Mouse (Mus musculus) embryo, embryonic 11 days (tissue): ENCODE data around the gene Tspo2.
A peak's percentile ranks its signal among the peaks of the same experiment; 100 is the strongest.
"Not testable (repeated sequence)": the region's sequence is repeated elsewhere in the genome, so short reads cannot be mapped to it uniquely, and the experiment has no call there.

Experiments
- DNase-seq: peaks from one replicate; pipeline ENCODE4 v3.0.0-alpha.2; 2015

The Tspo2 gene

DNA sequence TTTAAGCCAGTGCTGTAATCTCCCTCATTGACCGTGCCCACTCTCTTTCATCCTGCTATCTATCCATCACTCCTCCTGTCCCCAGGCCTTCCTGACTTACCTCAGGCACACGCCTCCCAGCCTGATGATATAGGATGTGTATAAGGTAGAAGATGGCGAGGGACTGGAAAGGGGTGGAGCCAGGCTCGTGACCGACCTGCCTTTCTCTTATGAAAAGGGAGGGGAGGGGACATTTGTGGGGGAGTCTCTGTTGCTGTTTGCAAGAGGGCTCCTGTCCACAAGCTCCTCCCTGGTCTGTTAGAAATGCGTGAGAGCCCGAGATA is at the start of gene Tspo2:
Tspo2 (minus strand) TSS at position 170 of the 323 bp plus-strand sequence.
- no peak for DNase-seq

DNA sequence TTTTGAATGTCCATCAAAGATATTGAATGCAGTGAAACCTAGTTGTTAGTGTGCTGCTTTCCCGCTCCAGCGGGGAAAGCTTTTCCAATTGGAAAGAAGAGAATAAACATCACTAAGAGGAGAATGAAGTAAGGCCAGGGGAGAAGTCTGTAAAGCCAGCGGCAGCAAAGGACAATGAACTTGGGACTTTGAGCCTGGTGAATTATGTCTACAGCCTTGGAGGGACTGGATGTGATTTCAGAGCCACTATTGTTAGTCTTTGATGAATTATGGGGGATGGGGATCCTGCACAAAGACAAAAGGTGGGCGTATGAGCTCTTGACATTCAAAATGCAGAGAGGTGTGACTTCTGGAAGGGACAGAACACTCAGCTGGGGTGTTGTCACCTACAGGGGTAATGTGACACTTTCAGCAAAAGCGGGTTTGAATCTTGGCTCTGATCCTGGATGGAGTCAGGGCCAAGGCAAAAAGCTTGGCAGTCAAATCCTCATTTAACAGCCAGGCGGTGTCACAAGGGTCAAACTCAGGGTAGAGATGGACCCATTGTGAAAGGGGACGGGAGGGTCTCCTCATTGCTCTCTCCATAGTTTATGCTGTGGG is 49.6 kb upstream of the Tspo2 start:
- no peak for DNase-seq

DNA sequence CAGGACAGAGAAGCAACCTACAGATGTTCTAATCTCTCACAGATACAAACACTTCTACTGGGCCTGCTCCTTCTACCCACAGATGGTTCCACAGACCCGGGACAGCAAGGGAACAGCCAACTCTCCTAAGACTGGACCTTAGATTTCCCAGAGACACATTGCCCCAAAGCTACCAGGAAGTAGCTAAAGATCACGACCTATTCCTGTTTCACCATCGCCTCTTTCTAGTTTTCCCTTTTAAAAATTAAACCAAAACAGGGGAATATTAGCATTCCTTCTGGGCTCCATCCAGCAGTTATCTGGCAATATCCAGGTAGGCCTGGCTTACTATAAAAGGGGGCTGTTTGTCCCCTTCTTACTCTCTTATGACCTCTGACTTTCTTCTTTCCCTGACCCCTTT is 46.7 kb upstream of the Tspo2 start:
- no peak for DNase-seq

DNA sequence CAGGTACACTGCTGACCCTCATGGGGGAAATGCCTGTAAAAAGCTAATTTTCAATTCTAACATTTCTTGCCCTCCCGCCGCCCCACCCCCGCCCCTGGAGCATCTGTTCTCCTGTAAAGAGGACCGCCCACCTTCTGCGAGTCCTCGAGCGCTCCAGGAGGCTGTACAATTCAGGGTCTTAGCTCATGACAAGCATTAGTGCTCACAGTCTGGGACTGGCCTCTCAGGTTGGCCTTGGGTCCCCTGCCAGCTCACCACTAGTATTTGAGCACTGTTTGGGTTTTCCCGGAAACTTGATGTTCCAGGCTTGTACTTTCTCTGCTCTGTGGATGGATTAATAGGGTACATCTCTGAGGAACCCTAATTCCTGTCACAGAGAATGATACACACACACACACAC is 42.7 kb upstream of the Tspo2 start:
- DNase-seq, result no peak

DNA sequence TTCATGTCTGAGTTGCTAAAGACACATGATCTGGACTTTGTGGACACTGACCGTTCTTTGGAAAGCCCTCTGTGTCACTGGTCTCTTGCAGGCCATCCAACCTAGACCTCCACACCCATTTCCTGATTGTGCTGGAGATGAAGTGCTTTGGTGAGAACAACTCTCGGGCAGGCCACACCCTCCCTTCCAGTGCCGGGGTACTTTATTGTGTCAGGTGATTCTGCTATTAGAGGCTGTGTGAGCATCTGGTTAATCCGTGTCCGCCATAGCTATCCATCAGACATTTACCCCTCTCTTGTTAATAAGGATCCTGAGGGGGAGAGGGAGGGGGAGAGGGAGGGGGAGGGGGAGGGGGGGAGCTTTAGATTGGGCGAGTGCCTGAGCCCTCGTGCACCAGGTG is 42.3 kb upstream of the Tspo2 start:
- DNase-seq, result no peak

DNA sequence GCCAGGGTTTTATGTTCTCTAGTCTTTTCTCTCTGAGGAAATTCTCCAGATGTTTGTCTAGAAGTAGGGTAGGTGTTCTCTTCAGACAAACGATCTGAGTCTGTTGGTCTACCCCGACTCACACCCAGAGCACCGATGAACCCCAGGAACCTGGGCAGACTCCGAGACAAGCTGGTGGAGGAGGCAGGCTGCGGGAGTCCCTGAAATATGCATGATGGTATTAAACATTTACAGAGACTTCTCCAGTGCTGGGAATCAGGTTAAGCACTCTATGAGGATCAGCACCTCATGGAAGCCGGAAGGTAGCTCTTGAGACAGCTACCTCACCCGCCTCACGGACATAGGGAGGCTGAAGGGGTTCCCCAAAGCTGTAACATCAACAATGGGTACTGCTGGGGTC is 41.3 kb upstream of the Tspo2 start:
- DNase-seq, result no peak

DNA sequence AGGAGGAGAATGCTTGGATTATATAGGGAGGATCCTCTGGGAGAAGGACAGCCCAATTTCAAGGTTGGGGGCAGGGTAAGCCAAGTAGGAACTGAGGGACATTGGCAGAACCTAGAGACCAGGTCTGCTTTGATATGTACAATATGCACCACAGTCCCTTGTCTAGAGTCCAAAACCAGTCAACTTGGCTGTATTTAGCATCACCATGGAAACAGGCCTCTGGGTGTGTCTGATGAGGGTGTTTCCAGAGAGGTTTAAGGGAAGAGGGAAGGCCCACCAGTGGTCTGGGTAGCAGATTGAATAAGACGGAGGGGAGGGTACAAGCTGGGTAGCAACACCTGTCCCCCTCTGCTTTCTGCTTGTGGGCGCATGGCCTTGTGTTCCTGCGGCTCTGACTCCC is 38.1 kb upstream of the Tspo2 start:
- DNase-seq, result no peak

DNA sequence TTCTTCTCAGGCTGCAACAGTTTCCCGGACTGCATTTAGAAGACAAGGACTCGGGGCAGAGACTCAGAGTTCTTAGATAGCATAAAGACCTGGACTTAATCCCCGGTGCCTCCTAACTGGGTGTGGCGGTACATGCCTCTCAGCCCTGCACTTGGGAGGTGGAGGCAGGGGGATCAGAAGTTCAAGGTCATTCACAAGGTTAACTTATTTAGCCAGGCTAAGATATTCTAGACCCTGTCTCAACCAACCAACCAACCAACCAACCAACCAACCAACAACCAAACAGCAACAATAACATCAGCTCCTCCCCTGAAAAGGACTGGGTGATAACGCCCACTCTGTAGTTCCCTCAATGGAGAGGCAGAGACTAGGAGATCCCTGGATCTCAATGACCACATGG is 32.9 kb upstream of the Tspo2 start:
- no peak for DNase-seq

DNA sequence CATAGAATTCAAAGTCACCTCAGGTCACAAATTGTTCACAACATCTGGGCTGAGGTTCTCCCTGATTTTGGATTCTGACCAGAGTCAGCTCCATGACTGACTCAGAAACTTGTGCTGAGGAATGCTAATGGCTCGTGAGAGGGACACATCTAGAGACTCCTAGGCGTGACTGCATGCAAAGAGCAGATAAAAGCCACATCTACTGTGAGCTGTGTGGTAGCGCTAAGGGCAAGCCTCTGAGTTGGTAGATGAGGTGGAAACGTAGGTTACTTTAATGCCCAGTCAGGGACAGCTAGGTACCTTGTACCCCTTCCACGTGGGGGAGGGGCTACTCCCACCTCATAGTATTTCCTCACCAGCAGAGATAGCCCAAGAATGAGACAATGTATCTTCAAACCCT is 32.4 kb upstream of the Tspo2 start:
- no peak for DNase-seq

DNA sequence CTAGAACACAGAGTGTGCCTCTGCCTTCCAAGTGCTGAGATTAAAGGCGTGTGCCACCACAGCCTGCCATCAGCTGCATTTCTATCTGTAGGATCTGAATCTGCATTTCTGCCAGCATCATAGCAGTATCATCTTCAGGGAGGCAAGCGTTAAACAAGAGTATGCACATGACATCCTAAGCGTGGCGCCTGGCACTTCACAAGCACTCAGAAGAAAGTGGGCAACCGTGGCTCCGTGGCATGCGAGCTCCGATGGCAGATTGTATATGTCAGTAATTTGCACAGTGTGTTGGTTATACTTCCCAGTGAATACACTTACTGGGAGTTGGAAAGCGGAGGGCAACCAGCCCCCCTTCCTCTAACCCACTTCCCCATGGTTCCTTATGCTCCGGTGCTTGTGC is 28.6 kb upstream of the Tspo2 start:
- DNase-seq, result no peak

DNA sequence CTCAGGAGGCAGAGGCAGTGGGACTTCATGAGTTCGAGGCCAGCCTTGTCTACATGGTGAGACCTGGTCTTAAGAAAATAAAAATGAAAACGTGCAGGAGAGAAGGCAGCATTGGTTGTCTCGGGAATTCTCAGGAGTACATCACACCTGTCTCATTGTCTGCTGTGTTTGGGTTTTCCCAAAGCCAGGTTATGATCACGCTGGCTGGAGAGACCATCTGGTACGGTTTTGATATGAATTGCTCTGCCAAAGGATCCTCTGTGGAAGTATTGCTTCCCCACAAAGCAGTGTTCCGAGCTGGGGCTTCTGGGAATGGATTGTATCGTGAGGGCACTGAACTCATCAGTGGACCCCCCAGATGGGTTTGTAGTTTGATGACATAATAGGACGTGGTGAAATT is 24.1 kb upstream of the Tspo2 start:
- DNase-seq, result no peak

DNA sequence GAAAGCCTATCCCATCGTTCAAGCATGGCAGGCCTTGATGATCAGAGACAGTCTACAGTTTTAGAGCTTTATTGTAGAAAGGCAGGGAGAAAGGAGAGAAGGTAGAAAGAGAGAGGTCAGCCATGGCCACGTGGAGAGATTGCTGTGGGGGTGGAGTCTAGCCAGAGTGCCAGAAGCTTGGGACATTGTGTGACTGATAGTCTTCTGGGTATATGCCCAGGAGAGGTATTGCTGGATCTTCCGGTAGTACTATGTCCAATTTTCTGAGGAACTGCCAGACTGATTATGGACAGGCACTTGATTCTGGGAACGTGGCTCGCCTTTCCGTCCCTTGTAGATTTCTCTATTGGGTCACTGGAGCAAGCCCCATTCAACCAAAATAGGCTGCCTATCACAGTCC is 23.0 kb upstream of the Tspo2 start:
- not testable (repeated sequence) for DNase-seq

DNA sequence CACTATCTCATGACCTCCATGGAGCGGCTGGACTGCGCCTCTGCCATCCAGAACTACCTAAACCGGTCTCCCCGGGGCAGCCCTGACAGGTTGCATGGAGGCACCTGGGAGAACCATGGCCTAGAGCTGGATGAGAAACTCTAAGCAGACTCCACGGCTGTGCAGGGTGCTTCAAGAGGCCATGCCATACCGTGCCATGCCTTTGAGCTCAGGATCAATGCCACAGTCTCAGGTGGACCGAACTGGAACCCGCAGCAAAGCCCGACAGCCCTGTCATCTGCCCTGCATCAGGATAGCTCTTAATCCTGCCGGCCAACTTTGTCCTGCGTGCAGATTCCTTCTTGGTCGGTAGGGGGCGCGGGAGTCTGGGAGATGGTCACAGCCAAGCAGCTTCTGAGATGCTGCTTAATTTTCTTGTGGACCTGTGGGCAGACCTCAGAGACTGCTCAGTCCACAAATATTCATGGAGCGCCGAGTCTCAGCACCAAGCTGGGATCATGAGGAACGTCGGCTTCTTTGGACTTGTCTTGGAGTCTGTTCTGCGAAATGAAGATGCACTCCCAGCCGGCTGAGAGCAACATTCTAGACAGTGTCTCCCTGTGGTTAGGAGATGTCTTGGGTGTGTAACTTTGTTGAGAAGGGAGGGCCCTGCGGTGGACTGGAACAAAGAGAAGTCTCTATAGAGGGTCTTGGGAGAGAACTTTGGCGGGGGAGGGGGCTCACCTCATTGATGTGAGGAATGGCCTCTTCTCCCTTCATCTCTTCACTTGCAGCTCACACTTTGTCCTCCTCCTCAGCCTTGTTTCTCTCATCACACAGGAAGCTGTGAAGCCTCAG is 16.3 kb upstream of the Tspo2 start:
- DNase-seq, result peak; percentile 84

DNA sequence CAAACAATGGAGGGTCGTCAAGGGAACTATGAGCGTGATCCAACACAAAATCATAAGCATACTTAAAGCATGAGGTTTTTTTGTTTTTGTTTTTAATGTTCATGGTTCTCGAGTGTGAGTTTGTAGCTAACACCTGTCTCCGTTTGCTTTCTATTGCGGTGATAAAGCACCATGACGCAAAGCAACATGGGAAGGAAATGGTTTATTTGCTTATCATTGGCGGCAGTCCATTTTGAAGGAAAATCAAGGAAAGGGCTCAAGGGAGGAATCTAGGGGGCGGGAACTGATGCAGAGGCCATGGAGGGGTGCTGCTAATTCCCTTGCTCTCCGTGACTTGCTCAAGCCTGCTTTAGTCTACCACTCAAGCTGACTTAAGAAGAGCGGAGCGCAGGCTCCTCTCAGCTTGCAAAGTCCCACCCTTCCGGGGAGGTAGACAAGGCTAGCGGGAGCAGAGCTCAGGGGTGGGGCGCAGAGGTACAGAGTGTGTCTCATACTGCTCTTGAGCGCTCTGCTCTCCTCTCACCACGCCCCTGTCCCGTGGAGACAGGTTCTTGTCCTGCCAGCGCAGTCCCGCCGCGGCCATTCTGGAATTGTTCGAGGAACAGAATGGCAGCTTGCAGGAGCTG is 15.6 kb upstream of the Tspo2 start:
- DNase-seq, result peak; percentile 15

DNA sequence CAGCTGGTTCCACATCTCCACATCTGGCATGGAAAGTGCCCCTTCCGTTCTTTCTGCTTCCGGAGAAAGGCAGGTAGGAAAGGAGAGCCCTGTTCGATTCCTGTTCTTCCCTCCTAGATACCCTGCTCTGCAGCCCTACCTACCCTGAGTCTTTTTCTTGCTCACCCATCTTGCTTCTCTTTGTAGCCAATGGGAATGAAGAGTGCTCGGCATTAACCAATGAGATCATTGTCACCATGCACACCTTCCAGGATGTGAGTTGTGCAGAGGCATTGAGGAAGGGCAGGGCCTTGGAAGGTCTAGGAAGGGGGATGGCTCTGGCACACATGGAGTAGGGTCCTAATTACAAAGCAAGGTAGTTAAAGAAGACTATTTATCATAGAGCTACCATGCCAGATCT is 12.1 kb upstream of the Tspo2 start:
- no peak for DNase-seq

DNA sequence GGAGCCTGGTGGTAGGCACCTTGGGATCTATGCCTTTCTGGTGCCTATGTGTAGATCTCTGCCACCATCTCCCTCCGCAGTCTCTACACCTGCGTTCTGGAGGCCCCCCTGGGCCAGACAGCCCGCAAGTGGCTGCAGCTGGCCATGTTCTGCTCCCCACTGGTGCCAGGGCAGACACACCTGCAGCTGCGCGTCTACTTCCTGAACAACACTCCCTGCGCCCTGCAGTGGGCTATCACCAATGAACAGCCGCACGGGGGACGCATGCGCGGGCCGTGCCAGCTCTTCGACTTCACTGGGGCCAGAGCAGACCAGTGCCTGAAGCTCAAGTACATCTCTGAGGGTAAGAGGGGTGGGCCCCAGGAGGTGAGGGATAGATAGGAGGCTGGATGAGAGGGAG is 10.8 kb upstream of the Tspo2 start:
- DNase-seq, result no peak

DNA sequence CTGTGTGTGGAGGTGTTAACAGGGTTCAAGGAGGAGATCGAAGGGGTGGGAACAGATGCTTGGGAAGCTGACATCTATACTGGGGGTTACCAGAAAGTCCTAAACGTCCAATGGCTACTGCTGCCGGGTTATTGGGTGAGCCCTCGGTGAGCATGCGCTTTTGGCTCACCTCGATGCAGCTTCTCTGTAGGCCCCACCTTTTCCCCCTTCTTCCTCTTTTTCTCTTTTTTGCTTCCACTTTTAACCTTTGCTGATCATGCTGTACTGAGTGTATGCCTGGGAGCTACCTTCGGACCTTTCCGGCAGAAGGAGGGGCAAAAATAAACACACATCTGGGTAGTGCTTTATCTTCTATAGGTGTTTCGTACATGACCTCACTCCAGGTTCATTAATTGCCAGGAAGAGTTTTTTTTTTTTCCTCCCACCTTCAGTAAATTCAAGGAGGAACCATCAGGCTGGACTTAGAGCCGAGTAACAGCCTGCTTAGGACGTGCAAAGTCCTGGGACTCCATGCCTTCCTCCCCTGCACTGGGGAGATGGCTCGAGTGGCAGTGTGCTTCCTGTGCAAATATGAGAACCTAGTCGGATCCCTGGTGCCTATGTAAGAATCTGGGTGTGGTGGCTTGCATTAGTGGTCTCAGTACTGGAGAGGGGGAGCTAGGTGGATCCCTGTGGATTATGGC is 6.8 kb upstream of the Tspo2 start:
- no peak for DNase-seq

DNA sequence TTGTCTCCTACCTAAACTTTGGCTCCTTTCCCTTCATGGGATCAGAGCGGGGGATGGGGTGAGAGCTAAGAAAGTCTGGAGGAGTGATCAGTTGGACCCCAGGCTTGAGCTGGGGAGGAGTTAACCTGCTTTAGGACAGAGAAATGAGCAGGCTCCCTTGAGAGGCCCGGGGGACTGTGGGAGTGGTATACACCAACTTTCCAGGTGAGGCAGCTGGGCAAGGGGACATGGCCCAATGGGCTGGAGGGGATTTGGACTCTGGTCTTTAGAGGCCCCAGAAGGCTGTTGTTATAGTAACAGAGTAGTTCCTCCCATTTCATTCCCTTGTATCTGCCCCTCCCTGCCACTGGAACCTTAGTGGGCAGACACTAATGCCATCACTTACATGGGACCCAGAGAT is 4.6 kb upstream of the Tspo2 start:
- DNase-seq, result no peak

DNA sequence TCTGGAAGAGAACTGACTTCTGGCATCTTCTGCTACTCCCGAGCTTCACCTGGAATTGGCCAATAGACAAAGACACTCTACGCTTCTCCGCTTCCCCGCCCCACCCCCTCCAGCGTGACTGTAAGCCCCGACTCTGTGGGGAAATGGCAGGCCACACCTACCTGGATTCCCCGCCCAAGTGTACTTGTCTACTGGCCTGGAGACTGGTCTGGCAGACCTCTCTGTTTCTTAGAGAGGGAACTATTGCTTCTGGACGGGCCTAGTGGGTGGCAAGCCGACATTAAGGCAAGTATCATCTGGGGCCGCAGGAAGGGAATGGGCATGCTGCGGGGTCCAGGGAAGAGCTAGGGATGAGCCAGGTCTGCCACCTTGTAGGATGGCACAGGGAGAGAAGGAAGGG is 3.4 kb upstream of the Tspo2 start, which contains the start of gene Unc5cl:
Unc5cl (plus strand) TSS at position 214 of the 400 bp plus-strand sequence.
- no peak for DNase-seq

DNA sequence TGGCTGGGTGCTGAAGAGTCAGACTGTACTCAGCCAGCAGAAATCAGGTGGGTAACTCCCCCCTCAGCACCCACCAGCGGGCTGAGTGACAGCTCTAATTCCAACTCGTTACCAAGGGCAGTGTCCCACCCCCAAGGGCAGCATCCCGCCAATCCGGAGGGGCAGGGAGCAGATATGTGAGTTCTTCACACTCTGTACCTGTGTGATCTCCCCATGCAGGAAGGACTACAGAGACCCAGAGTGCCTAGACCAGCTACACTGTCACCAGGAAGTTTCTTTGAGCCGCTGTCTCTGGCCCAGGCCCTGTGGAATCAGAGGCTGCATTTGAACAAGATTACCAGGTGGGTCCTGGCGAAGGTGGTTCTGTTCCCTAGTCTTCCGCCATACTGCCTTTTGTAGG is 2.9 kb upstream of the Tspo2 start:
- no peak for DNase-seq

DNA sequence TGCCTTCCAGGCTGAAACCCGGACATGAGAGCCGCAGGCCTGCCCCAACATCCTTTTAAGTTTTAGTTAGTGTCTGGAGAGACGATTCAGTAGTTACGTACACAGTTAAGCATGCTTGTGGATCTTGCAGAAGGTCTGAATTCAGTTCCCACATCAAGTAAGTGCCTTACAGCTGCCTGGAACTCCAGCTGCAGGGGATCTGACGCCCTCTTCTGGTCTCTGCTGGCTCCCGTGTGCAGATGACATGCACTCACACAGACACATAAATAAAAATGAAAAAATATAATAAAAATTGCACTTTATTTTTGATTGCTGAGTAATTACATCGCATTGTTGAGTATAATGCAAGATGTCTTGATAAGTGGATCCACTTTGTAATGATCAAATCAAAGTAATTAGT is 2.2 kb upstream of the Tspo2 start:
- DNase-seq, result no peak

DNA sequence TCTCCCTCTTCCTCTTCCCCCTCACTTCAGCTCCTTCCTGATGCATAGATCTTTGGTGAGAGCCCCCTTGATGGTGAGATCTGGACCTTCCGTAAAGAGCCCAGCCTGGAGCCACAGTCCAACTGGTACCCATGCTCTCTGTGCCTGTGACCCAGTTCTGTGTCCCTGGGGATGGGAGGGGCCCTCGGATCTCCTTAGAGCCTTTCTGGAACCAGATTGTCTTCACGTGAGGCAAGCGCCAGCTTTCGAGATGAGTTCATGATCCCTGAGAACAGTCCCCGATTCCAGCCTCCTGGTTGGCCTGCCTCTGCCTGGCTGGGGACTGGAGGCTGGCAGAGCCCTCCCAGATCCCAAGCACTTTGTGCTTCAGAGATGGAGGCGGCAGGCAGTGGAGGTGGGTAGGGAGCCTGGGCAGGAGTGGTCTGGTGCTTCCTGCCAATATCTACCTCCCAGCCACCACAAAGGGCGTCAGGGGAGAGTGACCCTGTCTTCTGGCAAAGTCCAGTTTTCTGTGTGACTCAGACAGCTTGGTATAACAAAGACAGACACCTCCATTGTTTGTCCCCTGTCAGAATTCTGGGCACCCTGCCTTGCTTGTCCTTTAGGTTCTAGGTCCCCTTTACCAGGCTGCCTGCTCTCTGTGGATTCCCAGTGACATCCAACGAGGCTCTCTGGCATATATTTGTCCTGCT is 577 bp upstream of the Tspo2 start:
- DNase-seq, result no peak

DNA sequence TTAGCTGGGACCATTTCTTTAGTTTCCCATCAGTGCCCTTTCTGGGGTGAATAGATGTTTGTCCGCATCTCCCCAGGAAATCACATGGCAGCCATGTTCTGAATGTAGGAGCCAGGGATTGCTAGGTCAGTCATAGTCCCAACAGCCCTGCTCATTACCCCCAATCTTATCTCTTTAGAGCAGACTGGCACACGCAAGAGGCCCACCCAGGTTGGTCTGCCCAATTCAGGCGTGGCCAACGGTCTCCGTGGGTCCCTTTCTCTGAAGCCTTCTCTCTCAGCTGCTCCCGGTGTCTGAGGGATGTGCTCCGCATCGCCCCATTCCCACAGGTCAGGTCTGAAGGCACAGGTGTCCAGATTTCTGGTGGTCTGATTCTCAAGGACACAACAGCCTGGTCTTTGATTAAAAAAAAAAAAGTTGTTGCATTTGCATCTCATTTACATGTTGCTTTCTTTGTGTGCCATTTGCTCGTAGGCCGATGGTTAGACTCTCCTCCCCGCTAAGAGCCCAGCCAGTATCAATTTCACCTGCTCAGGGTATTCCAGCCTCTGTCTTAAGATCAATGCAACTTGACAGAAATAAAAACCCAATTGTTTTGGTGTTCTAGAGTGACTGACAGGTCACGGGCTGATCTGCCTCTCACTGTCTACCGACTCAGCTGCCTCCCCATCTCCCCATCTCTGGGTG is 513 bp downstream of the Tspo2 start:
- DNase-seq, result no peak
